Comparison of ENCODE assay signal across 10 mouse cellular contexts in the genomic region with DNA sequence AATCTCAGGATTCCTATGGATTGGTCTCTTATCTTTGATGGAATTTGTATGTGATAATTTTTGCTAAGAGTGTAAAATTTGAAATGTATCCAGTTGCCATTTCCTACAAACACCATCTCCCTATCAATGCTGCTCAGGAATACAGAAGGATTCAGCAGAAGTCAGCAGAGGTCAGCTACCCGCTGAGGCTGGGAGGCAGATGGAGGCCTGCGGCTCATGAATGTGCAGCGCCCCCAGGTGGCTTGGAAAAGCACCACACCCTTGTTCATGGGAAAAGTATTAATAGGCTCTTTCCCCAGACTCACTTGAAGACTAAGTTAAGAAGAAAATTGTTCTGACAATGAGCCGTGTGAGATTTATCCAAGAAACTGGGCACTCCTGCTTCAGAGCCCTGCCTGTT.
DNase-seq lines count a peak whose midpoint lies in the region; TF ChIP-seq lines count a peak whose summit lies in the region.
"Had no signal": no experiment of that assay in that cellular context is flagged by ENCODE, and none has a peak within 500 bp of the region (broad histone marks: within the 10 kb centered on the region; RNA-seq: fewer than 3 reads in every experiment).

No protein-coding gene starts in this region.

- no peak overlapping the region for H3K27ac ChIP-seq in cerebellum, adult 2 months (ENCODE audit: insufficient read depth, low read length)
- H3K27ac ChIP-seq in left cerebral cortex, adult 2 months = no peak overlapping the region
- H3K27ac ChIP-seq: macrophage had no signal

- peak; percentile 28 to 29 for DNase-seq in cerebellum, postnatal 10 days
- no peak for DNase-seq in cerebellum, adult 2 months
- no peak for DNase-seq in left cerebral cortex, adult 2 months (ENCODE audit: extremely low spot score in 1 of 2, low spot score in 2 of 2)
- no peak for DNase-seq in left cerebral cortex, adult 11 months (ENCODE audit: low spot score)
- DNase-seq in NIH3T3 (ENCODE audit: low read depth) = peak; percentile 1
- DNase-seq in lung, postnatal 10 days = peak; percentile 16
- DNase-seq in cerebellum, adult 11-12 months = no peak
- DNase-seq in urinary bladder, postnatal 36 days (ENCODE audit: low spot score in 2 of 2) = no peak

- no peak for TF ChIP-seq CTCF in cerebellum, adult 2 months (IDR thresholded peaks at IDR 0.05; ENCODE audit: borderline replicate concordance, insufficient read depth, low read depth, low read length)
- peak; percentile 39 for TF ChIP-seq CTCF in left cerebral cortex, adult 2 months (IDR thresholded peaks at IDR 0.05)

- no peaks in the 10 kb centered on the region for H3K4me1 ChIP-seq in cerebellum, adult 2 months (ENCODE audit: control insufficient read depth, insufficient read depth, low read length)
- H3K4me1 ChIP-seq: heart, embryonic 12.5 days had no signal

- intact Hi-C loops in left cerebral cortex, adult 2 months (cut with DNase I) = no loop called here

- no peaks in the 10 kb centered on the region for H3K27me3 ChIP-seq in cerebellum, adult 2 months (ENCODE audit: control insufficient read depth, insufficient read depth, low read length)
- H3K27me3 ChIP-seq: heart, embryonic 12.5 days had no signal

- 37% methylated on average over 4 of the region's 4 CpGs for WGBS in cerebellum, adult 2 months

- no peak for TF ChIP-seq POLR2A in cerebellum, adult 2 months (IDR thresholded peaks at IDR 0.05; ENCODE audit: borderline replicate concordance, insufficient read depth, low read length)

- H3K4me3 ChIP-seq in cerebellum, adult 2 months (replicated peaks; ENCODE audit: insufficient read depth, low read depth, low read length) = no peak overlapping the region
- no peak overlapping the region for H3K4me3 ChIP-seq in left cerebral cortex, adult 2 months
- H3K4me3 ChIP-seq: heart, embryonic 12.5 days had no signal

Comparison
In these comparisons a context has a peak if more than half of its experiments do, and no peak if none do; other contexts are left out.
1. DNase-seq: peak in cerebellum, postnatal 10 days (2 of 2), NIH3T3 (single experiment) and lung, postnatal 10 days (single experiment); none in cerebellum, adult 2 months (0 of 2), left cerebral cortex, adult 2 months (0 of 2), left cerebral cortex, adult 11 months (single experiment), cerebellum, adult 11-12 months (single experiment) and urinary bladder, postnatal 36 days (0 of 2).